Mouse (Mus musculus) cerebellum, adult 2 months (tissue): ENCODE data around the gene Nop9.

ENCODE experiments used
- CTCF ChIP-seq: fragments of 200-500 bp; IDR thresholded peaks from 2 replicates; pipeline ENCODE4 v1.5.1; 2011; ENCODE audit warnings: low read depth, mild to moderate bottlenecking, control low read depth, low read length, moderate library complexity, borderline replicate concordance; ENCODE audit not compliant: insufficient read depth
- POLR2A ChIP-seq: fragments of 200-500 bp; IDR thresholded peaks from 2 replicates; pipeline ENCODE4 v1.6.1; 2011; ENCODE audit warnings: low read length, control low read depth, borderline replicate concordance; ENCODE audit not compliant: insufficient read depth

- TF ChIP-seq POLR2A (no peak), CTCF (no peak)
Observed at GRCm38 (mm10) chr14:55793461-55793860, 48.0 kb downstream of the Nop9 start.
